Mouse (Mus musculus) olfactory bulb, adult 2 months (tissue): Measurements from ENCODE around the gene Ppp2r5e.

Experiments used
- CTCF ChIP-seq: fragments of 200-500 bp; IDR thresholded peaks from 2 replicates; pipeline ENCODE4 v1.5.1; 2012; ENCODE audit warnings: low read depth, mild to moderate bottlenecking, low read length, moderate library complexity; ENCODE audit not compliant: insufficient read depth
- POLR2A ChIP-seq: fragments of 200-500 bp; IDR thresholded peaks from 2 replicates; pipeline ENCODE4 v1.6.1; 2012; ENCODE audit warnings: mild to moderate bottlenecking, low read depth, low read length, moderate library complexity; ENCODE audit not compliant: insufficient read depth

DNA sequence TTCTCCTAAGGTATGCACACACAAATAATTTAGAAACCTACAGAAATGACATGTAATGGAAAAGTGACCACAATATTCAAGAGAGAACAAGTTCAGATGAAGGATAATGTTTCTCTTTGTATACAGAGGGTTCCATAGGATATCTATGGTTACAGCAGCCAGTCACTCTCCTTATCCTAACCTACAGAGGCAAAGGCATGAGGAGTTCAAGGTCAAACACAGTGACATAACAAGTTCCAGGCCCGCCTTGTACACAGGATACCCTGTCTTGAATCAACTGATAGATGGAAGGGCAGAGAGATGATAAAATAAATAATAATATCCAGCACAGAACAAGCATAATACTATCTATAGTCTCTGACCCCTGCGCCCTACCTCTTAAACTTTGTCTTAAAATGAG, 73.7 kb downstream of the Ppp2r5e start:
- TF ChIP-seq POLR2A (no peak), CTCF (no peak)
